Mouse (Mus musculus) frontal cortex, adult (tissue): ENCODE measurements around the gene Zfp592.
"Not testable (repeated sequence)": the region's sequence is repeated elsewhere in the genome, so short reads cannot be mapped to it uniquely, and the experiment has no call there.

ENCODE experiments used
- ATAC-seq: cut with Nextera tagmentation; 2 replicates; pipeline ENCODE4 v1.9.2; 2017; ENCODE audit warnings: mild to moderate bottlenecking, moderate library complexity, mixed read lengths; ENCODE audit not compliant: low TSS enrichment

Gene Zfp592

DNA sequence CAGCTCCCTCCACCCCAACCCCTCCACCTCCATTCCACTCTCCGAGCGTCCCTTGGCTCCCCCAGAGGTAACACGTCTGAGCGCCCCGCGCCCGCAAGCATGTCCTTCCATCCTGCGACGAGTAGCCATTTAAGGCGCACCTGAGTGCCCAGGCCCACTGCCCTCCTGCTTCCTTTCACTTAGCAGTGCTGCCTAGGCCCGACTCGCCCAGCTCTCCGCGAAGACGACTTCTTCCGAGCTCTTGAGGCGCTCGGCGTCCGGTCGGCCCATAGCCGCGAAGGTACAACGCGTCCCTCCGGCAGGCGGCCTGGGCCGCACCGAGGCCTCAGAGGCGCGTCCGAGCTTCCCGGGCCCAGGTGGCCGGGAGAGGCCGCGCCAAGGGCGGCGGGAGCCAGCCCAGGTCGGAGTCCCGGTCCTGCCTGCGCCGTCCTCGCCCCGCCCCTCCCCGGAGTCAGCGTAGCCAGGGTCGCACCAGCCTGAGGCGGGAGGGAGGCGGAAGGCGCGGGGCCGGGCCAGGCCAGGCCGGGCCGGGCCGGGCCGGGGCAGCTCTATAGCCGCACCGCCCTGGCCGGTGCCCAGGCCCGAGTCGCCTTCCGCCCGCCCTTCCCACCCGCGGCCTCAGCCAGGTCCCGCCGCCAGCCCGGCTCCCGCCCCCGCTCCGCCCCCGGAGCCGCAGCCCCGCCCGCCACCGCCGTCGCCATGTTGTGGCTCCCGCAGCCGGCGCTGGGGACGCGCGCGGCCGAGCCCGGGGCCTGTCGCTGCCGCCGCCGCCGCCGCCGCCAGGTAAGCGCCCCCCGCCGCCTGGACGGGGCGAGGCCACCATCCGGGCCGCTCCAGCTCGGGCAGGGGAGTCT is at the start of gene Zfp592:
Gene Zfp592, plus strand, starts transcription at position 702 of the 854 bp plus-strand sequence.
- ATAC-seq, result peak; percentile 67

DNA sequence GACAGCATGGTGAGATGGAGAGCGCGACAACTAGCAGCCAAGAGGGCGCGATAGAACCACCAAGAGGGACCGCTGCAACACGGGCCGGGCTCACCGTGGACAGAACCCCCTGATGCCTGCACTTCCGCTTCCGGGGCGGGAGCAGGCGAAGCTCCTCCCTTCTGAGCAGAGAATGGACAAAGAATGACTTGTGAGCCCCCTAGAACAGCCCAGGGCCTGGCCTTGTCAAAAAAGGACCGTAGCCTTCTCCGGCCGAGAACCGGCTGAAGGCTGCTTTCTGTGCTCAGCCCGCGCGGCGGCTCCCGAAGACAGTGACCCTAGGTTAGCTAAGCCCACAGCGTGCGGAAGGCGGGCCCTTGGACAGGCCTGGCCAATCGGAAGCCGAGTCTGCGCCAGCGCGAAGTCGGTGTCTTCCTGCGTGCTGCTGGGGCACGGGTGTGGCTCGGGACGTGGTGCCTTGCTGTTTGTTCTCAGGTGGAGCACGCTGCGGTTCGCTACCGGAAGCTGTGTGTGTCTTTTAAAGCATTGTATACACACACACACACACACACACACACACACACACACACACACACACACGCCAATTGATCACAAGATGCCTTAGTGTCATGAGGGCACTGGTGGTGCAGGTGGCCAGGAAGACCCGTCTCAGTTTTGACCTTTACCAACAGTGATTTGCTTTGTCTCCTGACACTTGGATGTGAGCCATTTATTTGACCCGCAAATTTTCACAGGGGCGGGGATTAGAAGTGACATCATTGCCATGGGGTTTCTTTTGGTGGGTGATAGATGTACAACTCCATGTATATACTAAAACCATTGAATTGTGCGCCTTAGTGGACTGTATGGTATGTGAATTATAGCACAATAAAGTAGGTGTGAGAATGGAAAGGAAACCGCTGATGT is 45.8 kb upstream of the Zfp592 start, which contains the start of gene Sec11a:
Gene Sec11a, minus strand, starts transcription at position 336 of the 906 bp plus-strand sequence.
- ATAC-seq, result peak; percentile 100

DNA sequence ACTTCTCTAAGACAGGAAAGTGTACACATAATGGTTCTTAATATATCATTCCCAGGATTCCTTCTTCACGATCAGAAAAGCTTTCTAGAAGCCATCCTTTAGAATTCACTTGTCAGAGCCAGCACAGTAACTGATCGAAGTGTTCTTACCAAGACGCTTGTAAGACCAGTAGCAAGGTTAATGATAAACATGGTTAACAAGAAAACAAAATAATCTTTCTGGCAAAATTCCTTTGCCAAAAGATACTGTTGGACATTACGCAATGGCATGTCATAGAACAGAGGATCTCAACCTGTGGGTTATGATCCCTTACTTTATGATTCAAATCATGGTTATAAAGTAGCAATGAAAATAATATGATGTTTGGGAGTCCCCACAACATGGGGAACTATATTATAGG is 42.0 kb upstream of the Zfp592 start:
- no peak for ATAC-seq

- no peak for ATAC-seq
Observed at GRCm38 (mm10) chr7:80952140-80952539, 41.3 kb upstream of the Zfp592 start.

DNA sequence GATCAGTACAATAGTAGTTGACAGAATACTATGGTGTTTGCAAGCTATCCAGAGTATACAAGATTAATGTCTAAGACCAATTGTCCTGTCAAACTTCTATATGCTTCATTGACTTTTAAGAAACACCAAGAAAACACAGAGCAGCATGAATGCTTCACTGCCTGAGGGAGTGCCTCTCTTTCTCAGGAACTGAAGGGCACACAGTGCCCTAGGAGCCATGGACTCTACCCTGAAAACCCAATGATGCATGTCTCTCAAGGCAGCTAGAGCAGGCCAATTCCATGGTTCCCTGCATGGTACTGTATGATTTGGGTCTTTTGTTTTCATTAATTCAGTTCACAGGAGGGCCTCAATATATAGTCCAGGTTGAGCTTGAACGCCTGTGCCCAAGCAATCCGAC is 39.2 kb upstream of the Zfp592 start:
- no peak for ATAC-seq

DNA sequence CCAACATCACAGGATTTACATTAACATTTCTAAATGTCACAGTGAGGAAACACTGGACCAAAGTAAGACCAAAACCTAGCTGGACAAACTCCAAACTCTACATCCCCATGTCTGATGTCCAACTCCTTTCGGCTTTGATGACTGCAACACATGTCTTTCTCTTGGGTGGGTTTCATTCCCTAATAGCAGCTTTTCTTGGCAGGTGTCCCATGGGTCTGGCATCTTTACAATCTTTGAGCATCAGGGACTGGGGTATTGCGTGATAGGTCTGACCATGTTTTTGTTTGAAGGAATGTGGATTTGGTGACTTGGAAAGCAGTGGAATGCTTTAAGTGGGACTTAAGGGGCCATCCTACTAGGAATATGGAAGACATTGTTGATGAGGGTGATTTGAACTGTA is 36.6 kb upstream of the Zfp592 start:
- no peak for ATAC-seq

GRCm38 (mm10) chr7:80959003-80959402 is 34.5 kb upstream of the Zfp592 start:
- ATAC-seq, result no peak

DNA sequence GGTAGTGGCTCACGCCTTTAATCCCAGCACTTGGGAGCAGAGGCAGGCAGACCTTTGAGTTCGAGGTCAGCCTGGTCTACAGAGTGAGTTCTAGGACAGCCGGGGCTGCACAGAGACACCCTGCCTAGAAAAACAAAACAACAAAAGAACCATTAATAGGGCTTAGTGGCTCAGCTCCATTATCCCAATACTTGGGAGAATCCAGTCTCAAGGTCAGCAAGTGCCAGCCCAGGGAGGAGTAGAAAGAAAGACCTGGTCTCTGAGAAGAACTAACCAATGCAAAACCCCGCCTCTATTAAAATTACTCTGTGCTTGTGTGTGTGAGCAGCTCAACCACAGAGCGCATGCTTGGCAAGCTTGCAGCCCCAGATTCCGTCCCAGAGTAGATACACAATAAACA is 30.7 kb upstream of the Zfp592 start:
- no peak for ATAC-seq

GRCm38 (mm10) chr7:80970913-80971312 is 22.6 kb upstream of the Zfp592 start:
- ATAC-seq, result no peak

GRCm38 (mm10) chr7:80971419-80971818 is 22.1 kb upstream of the Zfp592 start:
- no peak for ATAC-seq

DNA sequence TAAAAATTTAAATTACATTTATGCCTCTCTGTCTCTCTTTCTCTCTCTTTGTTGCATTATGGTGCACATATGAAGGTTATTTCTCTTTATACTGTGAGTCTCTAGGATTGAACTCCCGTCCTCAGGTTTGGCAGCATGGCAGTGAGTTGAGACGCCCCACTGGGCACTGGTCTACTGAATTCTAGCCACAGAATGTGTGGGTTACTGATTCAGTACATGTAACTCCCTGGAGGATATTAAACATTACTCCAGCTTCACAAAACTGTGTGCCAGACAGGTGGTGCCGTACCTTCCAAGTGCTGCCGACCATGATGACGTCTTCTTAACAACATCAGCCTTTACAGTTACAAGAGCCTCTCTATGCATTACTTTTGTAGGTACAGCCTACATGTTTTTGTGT is 21.4 kb upstream of the Zfp592 start:
- ATAC-seq, result no peak

DNA sequence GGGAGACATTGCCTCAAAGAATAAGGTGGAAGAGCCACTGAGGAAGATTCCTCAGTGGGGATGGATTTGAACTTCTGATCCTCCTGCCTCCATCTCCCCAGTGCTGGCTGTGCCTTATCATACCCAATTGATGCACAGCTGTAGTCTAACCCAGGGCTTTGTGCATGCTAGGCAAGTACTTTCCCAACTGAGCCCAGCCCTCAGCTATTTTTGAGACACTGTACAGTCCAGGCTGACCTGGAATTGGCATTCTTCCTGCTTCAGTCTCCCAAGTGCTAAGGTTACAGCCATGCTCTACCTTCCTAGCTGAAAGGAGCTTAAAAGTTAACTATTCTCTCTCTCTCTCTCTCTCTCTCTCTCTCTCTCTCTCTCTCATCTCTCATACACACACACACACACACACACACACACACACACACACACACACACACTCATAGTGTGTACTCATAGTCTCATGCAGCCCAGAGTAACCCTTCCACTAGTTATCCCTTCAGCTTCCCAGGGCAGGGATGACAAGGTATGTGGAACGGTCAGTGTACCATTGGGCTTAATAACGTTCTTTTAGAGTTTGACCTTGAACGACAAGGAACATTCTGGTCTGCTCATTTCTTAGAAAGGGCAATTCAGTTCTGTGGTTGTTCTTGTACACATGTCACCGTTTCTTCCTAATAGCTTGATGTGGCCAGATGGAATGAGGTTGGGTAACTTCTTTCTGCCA is 20.4 kb upstream of the Zfp592 start:
- ATAC-seq, result not testable (repeated sequence)

GRCm38 (mm10) chr7:80973638-80974015 is 19.9 kb upstream of the Zfp592 start:
- ATAC-seq, result not testable (repeated sequence)

GRCm38 (mm10) chr7:80980566-80980965 is 12.9 kb upstream of the Zfp592 start:
- no peak for ATAC-seq

DNA sequence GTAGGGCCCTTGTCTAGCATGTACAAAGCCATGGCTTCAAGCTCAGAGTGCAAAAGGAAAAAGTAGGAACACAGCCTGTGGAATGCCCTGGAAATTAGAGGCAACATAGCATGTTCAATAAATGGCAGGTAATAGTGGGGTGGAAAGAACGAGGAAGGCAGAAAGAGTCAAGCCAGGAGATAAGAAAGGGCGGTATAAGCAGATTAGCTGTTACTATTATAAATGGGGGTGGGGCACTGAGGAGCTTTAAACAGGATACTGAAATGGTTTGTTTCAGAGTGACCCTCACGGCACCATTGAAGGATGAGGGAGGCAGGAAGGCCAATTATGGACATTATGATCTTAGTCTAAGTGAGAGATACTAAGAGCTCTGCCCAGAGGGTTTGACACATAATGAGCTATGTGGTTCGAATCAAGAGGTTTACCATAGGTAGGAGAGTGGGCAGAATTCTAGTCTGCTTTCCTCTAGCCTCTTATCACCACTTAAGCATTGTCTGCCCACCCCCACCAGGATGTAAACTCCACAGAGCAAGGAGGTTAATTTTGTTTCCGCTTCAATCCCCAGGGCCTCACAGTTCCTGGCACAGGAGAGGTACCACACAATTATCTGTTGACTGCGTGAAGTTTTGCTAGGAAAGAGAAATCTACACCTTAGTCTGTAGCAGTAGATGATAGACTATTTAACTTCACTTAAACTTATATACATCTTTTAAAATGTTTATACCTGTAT is 6.9 kb upstream of the Zfp592 start:
- no peak for ATAC-seq

GRCm38 (mm10) chr7:80987805-80988625 is 5.5 kb upstream of the Zfp592 start:
- ATAC-seq, result no peak

GRCm38 (mm10) chr7:80990276-80990675 is 3.2 kb upstream of the Zfp592 start:
- ATAC-seq, result no peak

DNA sequence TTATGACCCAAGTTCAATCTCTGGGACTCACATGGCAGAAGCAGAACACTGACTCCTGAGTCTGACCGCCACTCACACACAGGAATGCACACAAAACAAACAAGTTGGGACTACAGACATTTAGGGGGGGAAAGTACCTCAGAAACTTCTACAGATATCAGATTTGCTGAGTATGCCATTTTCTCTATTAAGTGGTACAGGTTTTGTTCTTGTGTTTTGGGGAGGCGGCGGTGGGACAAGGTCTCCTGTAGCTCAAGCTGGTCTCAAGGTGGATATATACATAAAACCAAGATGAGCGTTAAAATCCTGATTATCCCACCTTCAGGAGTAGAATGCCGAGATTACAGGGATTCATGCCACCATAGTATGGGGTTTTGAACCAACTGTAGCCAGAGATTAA is 1.9 kb upstream of the Zfp592 start:
- no peak for ATAC-seq

DNA sequence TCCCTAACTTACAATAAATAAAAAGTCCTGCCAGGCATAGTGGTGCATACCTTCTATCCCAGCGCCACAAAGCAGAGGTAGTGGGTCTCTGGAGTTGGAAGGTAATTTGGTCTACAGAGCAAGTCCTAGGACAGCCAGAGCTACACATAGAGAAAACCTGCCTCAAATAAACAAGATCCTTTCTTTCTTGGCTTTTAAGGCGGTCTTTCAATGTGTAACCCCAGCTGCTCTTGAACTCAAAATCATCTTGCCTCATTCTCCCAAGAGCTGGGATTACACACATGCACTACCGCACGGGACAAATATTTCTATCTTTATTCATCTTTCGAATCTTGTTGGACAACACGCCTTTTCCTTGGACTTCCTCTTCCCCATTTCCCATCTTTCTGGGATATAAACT is 1.4 kb upstream of the Zfp592 start:
- ATAC-seq, result no peak

- ATAC-seq, result no peak
Observed at GRCm38 (mm10) chr7:80992631-80992979, 876 bp upstream of the Zfp592 start.
